Mouse (Mus musculus): ENCODE measurements around the gene Rps27.

GRCm38 (mm10) chr3:90254419-90255193, 41.2 kb upstream of the Rps27 start:
- TF ChIP-seq CTCF (IDR thresholded peaks at IDR 0.05; ENCODE audit: low read depth) (no peak), EP300 (IDR thresholded peaks at IDR 0.05; ENCODE audit: low read depth) (no peak)
